Mouse (Mus musculus) fibroblast of lung, adult 2 months (primary cell): ENCODE results near the gene Slc39a3.
"Not testable (repeated sequence)": the region's sequence is repeated elsewhere in the genome, so short reads cannot be mapped to it uniquely, and the experiment has no call there.

ENCODE experiments used
- DNase-seq: peaks from one replicate; pipeline ENCODE4 v3.0.0-alpha.2; 2011; ENCODE audit warnings: low read depth

Gene Slc39a3

DNA sequence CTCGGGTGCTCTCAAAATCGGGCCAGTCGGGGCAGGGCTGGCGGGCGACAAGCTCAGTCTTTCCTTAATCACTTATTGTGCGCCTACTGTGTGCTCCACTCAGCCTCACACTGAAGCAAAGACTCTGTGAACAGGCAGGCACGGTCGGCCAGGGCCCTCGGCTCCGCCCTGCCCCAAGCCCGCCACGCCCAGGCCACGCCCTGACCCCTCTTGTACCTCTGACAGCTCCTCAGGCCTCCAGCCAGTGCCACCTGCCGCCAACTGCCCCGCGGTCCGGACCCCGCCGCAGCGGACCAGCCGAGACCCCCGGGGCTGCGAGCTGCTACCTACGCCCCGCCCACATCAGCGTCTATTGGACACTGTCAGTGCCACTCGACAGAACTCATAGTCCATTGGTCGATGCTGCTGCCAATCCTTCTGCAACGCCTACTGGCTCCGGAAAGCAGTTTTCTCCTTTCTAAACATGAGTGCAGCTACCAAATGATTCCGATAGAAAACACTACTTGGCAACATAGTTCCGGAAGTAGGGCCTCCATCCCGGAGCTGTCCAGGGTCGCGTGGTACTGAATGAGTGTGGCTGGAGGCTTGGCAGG is at the start of gene Slc39a3:
Gene Slc39a3, minus strand, starts transcription at position 439 of the 593 bp plus-strand sequence.
- DNase-seq: peak; percentile 96

- DNase-seq: no peak
These were observed 49.8 kb upstream of the Slc39a3 start for GRCm38 (mm10) chr10:81087021-81087420.

GRCm38 (mm10) chr10:81082168-81082960 is 45.1 kb upstream of the Slc39a3 start:
- DNase-seq: peak; percentile 30

DNA sequence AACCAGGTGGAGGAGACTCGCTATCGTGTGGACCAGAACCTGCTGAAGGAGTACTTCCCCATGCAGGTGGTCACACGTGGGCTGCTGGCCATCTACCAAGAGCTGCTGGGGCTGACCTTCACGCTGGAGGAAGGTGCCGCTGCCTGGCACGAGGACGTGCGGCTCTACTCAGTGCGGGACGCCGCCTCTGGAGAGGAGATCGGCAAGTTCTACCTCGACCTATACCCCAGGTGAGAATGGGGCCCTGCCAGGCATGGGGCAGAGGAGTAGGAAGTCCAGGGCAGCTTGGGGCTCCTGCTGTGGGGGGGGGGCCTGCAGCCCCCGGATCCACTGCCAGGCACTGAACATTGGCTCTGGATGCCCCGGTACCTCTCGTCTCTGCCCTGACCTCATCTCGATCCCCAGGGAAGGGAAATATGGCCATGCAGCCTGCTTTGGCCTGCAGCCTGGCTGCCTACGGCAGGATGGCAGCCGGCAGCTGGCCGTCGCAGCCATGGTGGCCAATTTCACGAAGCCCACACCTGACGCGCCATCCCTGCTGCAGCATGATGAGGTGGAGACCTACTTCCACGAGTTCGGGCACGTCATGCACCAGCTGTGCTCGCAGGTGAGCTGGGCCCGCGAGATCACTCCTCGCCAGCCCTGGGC is 42.9 kb upstream of the Slc39a3 start:
- DNase-seq: no peak

DNA sequence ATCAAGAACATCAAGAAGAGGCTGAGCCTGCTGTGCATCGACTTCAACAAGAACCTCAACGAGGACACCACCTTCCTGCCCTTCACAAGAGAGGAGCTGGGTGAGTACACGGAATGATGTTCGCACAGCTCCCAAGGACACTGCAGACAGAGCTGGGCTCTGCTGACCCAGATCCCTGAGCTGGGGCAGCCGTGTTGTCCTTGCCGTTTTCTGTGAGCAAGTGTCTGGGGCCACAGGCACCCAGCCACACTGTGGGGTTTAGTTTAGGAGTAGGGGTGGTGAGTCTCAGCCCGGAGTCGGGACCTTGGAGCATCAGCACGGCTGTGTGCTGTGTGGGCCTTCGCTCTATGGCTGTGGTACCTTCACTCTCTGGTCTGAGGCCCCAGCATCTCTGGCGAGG is 40.7 kb upstream of the Slc39a3 start:
- no peak for DNase-seq

DNA sequence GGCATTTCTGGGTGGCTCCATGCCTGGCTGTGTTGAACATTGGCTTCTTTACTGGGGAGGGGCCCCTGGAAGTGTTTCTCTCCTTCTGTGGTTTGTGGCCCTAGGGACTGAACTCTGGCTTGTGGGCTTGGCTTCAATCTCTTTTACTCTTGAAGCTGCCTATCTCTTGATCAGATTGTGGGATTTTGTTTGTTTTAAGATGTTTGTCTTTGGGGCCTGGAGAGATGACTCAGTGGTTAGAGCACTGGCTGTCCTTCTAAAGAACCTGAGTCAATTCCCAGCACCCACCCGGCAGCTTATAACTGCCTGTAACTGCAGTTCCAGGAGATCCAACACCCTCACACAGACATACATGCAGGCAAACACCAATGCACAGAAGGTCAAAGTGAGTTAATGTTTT is 39.1 kb upstream of the Slc39a3 start:
- DNase-seq: no peak

- no peak for DNase-seq
These were observed 38.5 kb upstream of the Slc39a3 start for GRCm38 (mm10) chr10:81075734-81076133.

- DNase-seq: no peak
These were observed 36.2 kb upstream of the Slc39a3 start for GRCm38 (mm10) chr10:81073464-81073863.

- DNase-seq: no peak
These were observed 35.1 kb upstream of the Slc39a3 start for GRCm38 (mm10) chr10:81072290-81072689.

DNA sequence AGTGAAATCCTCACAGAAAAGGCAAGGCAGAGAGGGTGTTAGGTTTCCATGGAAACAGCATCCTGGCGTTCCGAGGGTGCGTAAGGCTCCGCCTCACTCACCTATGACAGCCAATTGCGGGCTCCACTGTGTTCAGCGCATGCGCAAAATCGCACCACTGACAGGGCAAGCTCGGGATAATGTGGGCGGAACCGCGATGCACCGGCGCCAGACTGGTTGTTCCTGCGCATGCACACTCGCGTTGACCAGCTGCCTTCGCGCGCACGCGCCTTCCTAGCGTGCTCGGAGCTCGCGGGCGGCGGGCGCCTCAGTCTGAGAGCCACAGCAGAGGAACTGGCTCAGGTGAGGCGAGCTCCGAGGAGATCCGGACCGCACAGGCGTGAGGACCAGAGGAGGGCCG is 32.6 kb upstream of the Slc39a3 start, which contains the start of gene Thop1:
Gene Thop1, plus strand, starts transcription at position 200 of the 400 bp plus-strand sequence.
- DNase-seq: peak; percentile 99

- DNase-seq: no peak
These were observed 31.5 kb upstream of the Slc39a3 start for GRCm38 (mm10) chr10:81068706-81069105.

- not testable (repeated sequence) for DNase-seq
These were observed 27.3 kb upstream of the Slc39a3 start for GRCm38 (mm10) chr10:81064519-81064918.

DNA sequence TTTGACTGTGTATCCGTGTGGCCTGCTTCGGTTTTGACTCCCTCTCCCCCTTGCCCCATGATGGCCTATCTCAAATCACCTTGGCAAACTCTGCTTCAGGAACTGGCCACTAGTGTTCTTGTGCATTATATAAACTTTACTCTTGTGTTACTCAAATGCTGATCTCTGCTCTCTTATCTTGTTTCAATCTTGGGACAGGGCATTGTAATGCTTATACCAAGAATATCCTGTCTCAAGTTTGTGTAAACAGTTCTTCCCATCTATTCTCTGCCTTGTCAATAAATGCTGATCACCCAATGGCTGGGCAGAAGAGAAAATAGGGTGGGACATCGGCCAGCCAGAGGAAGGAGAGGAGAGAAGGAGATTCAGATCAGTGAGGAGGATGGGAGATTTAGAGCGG is 25.5 kb upstream of the Slc39a3 start:
- no peak for DNase-seq

DNA sequence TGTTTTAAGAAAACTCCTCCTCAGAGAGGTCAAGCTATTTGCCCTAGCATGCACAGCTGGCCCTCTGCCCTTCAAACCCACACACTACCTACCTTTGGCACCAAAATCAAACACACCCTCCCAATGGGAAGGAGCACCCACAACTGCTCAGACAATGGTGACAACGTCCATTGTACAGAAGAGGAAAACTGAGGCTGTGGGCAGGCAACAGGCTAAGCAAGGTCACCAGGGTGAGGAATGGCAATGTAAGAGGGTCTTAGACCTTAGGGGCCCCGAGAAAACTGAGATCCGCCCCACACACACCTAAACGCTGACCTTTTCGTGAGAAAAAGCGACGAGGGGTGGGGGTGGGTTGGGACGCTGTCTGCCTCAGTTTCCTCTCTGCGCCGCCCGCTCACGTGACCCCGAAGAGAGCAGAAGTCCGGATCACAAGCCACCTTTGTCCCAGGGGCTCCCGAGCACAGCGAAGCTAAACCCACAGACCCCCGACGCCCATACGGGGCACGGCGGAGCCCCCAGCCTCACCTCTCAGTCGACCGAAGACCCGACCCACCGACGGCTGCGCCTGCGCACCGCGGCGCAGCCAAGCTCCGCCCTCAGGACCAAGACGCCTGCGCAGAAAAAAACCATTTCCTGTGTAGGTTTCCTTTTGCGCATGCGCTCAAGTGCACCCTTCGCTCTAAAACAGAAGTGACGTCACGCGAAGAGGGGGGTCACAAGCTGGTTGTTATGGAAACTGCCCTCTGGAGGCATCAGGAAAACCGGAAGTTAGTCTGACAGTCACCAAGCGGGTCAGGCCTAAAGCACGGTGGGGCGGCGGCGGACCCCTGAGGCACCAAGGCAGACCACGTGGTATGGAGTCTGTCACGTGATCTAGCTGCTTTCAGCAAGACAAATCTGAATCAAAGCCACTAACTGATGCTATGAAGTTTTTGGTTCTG is 22.6 kb upstream of the Slc39a3 start, which contains the start of gene Sgta:
Gene Sgta, minus strand, starts transcription at position 579 of the 941 bp plus-strand sequence.
- DNase-seq: peak; percentile 99

GRCm38 (mm10) chr10:81058896-81059295 is 21.7 kb upstream of the Slc39a3 start:
- DNase-seq: no peak

DNA sequence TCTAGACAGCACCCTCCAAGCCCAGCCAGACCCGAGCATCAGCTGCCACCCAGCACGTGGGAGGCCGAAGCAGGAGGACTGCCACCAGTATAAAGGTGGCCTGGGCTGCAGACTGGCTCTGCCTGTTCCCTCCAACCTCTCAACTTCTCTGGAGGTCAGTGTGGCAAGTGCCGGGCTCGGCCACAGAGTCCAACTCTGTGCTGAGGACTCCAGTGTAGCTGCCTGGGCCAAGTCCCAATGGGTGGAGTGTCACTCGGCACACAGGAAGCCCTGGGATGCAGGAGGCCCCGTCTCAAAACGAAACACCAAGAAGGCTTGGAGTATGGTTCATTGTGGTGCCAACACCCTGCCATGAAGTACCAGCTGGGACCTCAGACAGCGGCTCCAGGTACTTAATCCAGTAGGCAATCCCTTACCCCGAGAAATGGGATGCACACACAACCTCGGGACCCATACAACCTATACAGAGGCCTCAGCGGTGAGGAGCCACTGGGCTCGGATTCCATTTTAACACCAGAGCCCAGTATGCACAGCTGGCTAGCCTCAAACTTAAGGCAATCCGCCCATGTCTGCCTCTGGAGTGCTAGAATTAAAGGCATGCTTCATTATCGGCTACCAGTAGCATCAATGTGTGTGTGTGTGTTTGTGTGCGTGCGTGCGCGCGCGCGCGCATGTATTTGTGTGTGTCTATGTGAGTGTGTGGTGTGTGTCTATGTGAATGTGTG is 20.3 kb upstream of the Slc39a3 start:
- no peak for DNase-seq

DNA sequence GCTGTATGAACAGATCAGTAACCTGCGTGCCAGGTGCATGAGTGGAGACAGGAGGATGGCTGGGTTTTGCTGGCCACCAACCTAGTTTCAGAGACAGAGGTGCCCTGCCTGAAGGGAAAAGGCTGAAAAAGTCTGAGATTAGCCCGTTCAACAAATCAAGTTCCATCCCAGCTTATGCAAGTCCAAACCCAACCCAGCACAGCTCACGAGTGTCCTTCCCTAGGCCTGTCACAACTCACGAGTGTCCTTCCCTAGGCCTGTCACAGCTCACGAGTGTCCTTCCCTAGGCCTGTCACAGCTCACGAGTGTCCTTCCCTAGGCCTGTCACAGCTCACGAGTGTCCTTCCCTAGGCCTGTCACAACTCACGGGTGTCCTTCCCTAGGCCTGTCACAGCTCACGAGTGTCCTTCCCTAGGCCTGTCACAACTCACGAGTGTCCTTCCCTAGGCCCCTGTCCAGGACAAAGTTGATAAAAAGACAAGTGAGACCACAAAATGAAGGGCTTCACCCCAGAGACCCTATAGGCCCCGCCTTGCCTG is 18.6 kb upstream of the Slc39a3 start:
- DNase-seq: not testable (repeated sequence)

- no peak for DNase-seq
These were observed 17.9 kb upstream of the Slc39a3 start for GRCm38 (mm10) chr10:81055169-81055568.

DNA sequence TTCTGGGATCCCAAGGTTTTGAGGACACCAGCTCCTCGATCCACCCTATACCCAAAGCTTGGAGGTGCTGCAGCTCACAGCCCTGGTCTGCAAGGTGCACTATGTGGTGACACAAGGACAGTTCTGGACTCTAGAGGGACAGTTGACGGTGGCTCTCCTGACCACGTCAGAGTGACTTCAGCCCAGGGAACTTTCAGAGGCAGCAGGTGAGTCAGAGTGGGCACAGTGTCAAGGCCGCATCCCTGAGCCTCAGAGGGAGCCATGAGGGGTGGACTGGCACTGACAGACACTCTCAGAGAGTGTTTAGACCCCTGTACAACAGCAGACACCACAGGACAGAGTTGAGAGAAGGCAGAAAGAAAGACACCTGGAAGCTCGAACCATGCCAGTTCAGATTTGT is 15.4 kb upstream of the Slc39a3 start:
- DNase-seq: no peak

- no peak for DNase-seq
These were observed 13.9 kb upstream of the Slc39a3 start for GRCm38 (mm10) chr10:81051133-81051532.

DNA sequence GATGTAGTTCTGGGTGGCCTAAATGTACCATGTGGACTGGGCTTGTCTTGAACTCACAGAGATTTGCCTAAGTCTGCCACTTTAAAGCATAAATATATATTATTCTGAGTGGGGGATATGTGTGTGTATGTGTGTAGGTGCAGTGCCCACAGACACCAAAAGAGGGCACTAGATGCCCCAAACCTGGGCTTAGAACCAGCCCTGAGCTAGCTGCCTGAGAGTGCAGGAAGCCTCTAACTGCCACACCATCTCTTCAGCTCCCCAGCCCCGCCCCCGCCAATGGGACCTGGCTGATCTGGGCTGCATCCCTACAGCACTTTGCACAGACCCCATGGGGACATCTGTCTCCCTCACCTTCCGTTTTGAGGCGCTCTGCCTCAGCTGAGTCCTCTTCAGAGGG is 13.4 kb upstream of the Slc39a3 start:
- no peak for DNase-seq
